Mouse (Mus musculus) testis, postnatal 10 days (tissue): ENCODE results near the gene Ift43.
A peak's percentile ranks its signal among the peaks of the same experiment; 100 is the strongest.

Source experiments
- DNase-seq: peaks from one replicate; pipeline ENCODE4 v3.0.0; 2021; ENCODE audit warnings: low spot score

Ift43 gene

DNA sequence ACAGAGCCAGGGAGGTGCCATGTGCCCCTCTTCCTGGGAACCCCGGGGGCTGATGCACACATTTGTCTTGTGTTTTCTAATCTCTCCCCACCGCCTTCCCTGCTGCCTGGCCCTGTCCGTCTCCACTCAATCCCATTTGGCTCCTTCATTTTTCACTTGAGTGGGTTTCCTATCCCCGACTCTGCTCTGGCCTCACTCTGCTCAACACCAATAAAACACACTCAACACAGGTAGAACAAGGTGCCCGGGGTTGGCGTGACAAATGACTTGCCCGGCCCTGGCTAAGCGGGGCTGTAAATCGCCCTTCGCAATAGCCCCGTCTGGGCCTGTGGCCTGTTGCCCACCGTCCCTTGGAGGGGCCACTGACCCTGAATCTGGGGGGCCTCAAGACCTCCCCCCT, 92.0 kb downstream of the Ift43 start:
- no peak for DNase-seq

DNA sequence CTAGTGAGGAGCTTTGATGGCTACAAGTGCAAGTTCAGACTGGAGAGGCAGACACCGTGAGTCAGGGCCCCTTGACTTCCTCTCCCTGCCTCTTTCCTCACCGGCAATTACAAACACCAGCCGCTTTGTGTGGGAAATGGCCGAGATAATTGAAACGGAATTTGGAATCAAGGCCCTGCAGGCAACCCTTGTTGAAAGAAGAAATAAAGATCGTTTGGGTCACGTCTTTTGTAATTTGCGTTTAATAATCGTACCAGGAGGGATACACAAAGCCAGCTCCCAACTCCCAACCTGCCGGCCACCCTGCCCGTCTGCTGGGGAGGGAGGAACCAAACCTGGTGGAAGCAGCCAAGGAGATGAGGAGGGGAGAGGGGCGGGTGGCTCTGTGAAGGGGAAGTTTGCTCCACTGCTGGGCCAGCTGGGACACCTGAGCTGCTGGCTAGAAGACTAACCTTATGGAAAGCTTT, 93.2 kb downstream of the Ift43 start:
- no peak for DNase-seq

DNA sequence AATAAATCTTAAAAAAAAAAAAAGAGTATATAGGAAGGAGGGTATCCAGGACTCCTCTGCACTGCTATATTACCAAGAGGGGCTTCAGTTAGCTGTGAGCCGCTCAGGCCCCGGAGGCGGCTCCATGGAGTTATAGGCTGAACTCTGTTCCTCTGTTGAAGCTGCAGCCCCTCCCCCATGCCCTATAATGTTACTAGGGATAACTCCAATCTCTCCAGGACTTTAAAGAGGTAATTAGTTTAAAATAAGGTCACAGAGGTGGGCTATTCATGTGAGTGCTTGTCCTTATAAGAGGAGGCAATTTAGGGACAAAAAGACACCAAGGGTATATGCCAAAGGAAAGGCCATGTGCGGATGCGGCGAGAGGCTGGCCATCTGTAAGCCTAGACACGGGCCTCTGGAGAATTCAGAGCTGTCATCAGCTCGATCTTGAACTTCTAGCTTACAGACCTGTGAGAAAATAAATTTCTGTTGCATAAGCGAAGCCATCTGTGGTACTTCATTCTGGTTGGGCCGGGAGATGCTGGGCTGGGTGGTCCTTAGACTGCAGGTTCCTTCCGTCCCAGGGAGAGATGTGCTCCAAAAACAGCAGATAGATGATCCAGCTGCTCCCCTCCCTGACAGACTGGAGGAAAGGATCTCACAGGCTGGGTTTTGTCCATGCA, 94.5 kb downstream of the Ift43 start:
- no peak for DNase-seq

DNA sequence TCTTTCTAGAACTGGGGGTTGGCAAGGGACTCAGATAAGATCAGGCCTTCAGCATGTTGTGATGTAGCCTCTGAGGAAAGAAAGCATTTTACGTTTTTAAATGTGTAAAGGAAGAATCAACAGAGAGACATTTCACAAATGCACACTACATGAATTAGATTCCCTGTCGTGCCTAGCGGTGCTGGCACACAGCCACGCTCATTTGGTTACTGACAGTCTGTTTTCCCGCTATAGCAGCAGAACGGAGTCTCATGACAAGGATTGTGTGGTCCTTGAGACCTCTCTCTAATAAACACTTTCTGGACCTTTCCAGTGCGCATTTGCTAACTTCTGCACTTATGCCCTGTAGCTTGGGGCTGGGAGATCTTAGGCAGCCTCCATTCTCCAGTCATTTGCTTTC, 96.9 kb downstream of the Ift43 start:
- DNase-seq = no peak

DNA sequence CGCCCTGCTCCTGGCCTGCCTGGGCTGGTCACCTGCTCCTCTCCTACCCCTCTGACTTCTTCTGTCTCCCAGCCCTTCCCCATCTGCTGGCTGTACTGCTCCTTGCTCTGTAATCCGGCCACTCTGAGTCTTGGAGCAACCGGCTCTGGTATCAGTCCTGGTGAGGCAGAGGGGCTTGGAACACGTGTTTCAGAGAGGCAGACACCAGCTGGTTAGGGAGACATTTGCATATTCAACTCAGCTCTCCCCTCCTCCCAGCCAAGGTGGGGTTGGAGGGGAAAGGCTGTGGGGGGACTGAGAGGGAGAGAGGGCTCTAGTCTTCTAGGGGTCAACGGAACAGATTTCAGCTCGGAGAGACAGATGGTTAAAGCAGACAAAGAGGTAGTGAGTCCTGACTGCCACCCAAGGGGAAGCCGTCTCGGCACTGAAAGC, 99.0 kb downstream of the Ift43 start:
- no peak for DNase-seq

DNA sequence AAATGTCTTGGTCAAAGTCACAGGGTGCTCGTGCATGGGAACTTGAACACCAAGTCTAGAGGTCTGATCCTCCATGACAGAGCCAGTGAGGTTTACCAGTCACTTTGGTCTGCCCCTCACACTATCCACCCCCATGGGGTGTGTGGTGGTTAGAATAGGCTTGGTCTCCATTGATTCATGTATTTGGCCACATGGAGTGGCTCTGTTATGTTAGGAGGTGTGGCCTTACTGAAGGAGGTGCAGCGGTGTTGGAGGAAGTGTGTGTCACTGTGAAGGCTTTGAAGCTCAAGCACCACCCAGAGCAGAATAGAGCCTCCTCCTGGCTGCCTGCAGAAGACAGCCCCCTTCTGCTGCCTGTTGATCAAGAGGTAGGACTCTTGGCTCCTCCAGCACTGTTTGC, 99.5 kb downstream of the Ift43 start:
- no peak for DNase-seq

DNA sequence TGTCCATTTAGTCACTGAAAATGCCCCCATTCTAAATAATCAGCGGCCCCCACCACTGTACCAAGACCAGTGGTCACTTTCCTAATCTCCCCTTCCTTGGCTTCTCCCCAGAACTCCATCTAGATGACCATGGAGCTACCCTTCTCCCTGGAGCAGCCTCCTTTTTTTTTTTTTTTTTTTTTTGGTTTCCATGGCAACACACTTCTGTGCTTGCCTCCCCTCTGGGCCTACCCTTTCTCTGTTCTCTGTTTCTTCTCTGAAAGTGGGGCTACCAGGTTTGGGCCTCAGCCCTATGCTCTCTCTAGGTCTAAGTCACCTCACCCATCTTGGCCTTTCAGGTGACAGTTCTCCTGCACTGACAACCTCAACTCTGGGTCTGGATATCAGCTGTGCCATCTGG, 100.1 kb downstream of the Ift43 start:
- DNase-seq = no peak

DNA sequence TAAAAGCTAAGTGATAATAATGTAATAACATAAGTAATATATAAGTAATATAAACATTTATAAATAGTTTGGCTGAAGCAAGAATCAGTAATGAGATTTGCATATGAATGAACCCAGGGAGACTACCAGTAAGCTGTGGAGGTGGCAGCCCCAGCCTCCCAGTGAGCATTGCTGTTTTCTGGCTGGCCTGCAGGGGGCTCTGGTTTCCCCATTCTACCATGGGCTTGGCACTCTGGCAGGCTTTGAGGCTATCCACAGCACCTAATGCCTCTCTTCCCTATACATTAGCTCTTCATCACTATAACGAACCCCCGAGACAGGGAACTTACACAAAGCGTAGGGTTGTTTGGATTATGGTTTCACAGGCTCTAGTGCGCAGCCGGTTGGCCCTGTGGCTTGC, 105.8 kb downstream of the Ift43 start:
- DNase-seq = no peak

DNA sequence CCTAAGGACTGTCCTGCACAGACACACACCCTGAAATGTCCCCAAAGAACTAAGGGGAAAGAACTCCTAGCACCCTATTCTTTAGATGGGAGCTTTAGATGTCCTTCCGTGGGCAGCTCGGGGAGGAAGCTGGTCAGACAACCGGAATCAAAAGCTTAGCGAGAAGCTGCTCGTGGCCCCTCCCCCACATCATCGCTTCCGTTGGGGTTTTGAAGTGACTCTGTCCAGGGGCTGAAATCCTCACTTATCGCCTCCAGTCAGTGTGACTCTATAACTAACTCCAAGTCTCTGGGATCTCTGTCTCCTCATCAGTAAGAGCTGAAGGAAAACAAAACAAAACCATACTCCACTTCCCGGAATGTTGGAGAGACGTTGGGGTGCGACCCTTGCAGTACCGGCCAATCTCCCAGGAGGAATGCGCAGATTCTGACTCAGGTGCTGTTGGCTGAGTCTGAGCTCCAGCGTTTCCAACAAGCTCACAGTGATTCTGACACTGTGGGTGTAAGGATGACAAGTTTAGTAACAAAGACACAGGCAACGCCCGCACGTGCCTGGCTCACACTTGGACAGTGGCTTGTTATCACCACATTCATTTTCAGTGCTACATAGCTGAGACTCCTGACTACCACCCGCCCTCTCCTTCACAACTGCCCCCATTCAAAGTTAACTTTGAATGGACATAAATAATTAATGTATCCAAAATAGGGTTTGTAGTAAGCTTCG, 107.4 kb downstream of the Ift43 start:
- DNase-seq = peak; percentile 61

DNA sequence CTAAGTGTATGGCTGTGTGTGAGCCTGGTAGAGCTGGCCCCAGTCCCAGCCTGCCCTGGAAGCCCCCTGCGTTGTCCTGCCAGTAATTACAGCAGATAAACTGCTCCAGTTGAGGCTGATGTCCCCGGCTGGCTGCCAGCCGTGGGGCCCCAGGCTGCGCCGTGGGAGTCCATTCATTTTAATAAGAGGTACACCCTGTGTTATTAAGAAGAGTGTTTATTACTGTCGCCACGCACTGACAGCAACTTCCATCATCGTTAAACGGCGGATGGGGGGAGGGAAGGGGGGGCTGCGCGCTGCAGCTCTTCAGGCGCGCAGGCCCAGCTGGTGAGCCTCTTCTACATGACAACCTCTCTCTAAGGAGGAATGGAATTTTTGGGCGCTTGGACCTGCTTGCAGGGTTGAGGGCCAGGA, 109.7 kb downstream of the Ift43 start:
- DNase-seq = no peak

DNA sequence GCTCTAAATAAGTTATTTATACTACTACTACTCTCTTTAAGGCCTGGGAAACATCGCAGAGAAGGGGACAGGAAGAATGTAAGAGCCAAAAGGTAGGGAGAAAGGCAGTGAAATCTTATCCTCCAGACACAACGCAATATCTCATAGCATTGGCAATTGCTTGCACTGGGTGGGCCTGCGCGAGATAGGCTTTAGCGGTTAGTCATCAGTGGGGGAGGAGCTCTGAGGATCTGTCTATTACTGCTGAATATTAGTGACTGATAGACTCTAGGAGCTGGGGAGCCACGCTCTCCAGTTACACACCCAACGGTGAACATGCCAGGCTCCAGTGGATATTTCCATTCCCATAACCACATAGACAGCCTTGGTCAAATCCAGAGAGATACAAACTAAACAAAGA, 114.6 kb downstream of the Ift43 start:
- no peak for DNase-seq

DNA sequence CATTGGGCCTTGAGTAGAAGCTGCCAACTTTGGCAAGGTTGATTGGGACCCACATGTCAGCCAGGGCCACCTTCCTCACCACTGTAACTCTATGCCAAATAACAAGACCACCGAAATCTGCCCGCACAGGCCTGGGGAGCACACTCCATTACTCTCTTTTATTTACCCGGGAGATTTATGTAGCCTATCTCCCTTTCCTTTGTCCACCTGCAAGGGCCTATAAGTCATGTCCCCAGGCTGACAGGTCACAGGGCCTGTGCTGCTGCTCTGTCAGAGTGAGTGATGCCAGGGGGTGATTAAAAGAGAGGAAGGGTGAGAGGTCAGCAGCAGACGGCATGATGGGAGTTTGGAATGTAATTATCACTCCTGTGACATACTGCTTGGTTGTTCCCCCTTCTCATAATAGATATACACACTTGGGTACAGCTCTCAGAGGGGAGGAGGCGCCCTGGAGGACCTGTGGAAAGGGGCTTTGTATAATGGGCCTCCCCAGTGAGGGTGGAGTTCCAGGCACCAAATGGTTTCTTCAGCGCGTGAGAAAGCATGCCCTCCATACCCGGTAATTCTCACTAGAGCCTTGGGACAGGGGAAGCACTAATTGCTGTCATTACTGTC, 121.2 kb downstream of the Ift43 start:
- DNase-seq = no peak

DNA sequence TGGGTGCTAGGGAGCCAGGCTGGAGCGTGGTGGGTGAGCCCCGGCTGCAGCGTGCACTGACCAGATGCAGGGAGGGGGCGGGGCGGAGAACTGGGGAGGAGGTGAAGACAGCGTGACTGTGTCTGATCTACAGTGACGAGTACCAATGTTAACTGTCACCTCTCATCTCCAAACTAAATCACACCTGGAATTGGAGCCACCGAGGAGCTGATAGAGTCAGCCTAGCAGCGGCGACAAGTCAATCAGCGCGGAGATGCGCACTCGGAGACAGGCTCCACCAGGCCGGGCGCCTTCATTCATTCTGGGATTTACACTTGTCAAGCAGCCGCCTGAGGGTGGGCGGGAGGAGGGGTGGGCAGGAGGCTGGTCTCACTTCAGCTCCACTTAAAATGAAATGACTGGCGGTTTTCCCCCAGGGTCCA, 128.8 kb downstream of the Ift43 start:
- peak; percentile 46 for DNase-seq
